Mouse (Mus musculus): ENCODE measurements at regions not wholly inside any gene's neighbourhood (a gene's known extent, or its start where the extent isn't known, plus 50 kb on each side); places are given as distances from the start of the nearest gene placed in this dataset.

GRCm38 (mm10) chr8:26420536-26420935, 301.2 kb downstream of the Gm45692 start:
- TF ChIP-seq CTCF (IDR thresholded peaks at IDR 0.05; ENCODE audit: borderline replicate concordance, insufficient read depth, low read depth, low read length), result no peak
- no peak for TF ChIP-seq POLR2A (IDR thresholded peaks at IDR 0.05; ENCODE audit: borderline replicate concordance, insufficient read depth, low read length)

Data from cerebellum, adult 2 months (tissue).